Mouse (Mus musculus) C2C12 (cell line): Measurements from ENCODE around the gene Gm21970.

ENCODE experiments used
- CEBPB ChIP-seq: IDR thresholded peaks from one replicate; pipeline ENCODE4 v1.6.1; 2011; ENCODE audit warnings: low read depth, mild to moderate bottlenecking, control low read depth, moderate library complexity
- CTCF ChIP-seq: IDR thresholded peaks from one replicate; pipeline ENCODE4 v1.5.1; 2011; ENCODE audit not compliant: control insufficient read depth, insufficient read depth, insufficient read length
- MYOD1 ChIP-seq: IDR thresholded peaks from one replicate; pipeline ENCODE4 v1.6.1; 2011; ENCODE audit warnings: low read depth; ENCODE audit not compliant: control insufficient read depth, insufficient read length
- USF1 ChIP-seq: IDR thresholded peaks from one replicate; pipeline ENCODE4 v1.6.1; 2011; ENCODE audit warnings: low read depth, mild to moderate bottlenecking, control low read depth, moderate library complexity

- TF ChIP-seq CTCF (no peak), MYOD1 (no peak), USF1 (no peak), CEBPB (no peak)
These were observed 34.6 kb upstream of the Gm21970 start for GRCm38 (mm10) chr16:91356760-91357525.
